Mouse (Mus musculus) hindbrain, embryonic 16.5 days (tissue): ENCODE measurements around the gene Them7. TPM values are rescaled to one million over a fixed set of nuclear protein-coding genes. Genes with fewer than 3 reads are reported as not detected.

Experiments
- ATAC-seq: fragments of 200-750 bp; cut with Nextera tagmentation; 2 replicates; pipeline ENCODE4 v1.8.0; 2017; ENCODE audit warnings: moderate TSS enrichment, moderate library complexity
- H3K27ac ChIP-seq: fragments of 300-500 bp; sonication (generic); 2 replicates; pipeline ENCODE4 v1.5.1; 2014; ENCODE audit warnings: low read depth, mild to moderate bottlenecking, control low read depth, low read length, moderate library complexity
- H3K27me3 ChIP-seq: fragments of 300-500 bp; sonication (generic); replicated peaks from 2 replicates; pipeline ENCODE4 v1.6.1; 2014; ENCODE audit warnings: low read length; ENCODE audit not compliant: control insufficient read depth, insufficient read depth
- H3K36me3 ChIP-seq: fragments of 300-500 bp; sonication (generic); 2 replicates; pipeline ENCODE4 v1.6.1; 2014; ENCODE audit warnings: mild to moderate bottlenecking, low read length, moderate library complexity, mixed read lengths; ENCODE audit not compliant: control insufficient read depth, insufficient read depth
- H3K4me1 ChIP-seq: fragments of 300-500 bp; sonication (generic); 2 replicates; pipeline ENCODE4 v1.6.1; 2014; ENCODE audit warnings: low read depth, low read length; ENCODE audit not compliant: control insufficient read depth, insufficient read depth
- H3K4me2 ChIP-seq: fragments of 300-500 bp; sonication (generic); 2 replicates; pipeline ENCODE4 v1.6.1; 2014; ENCODE audit warnings: mild to moderate bottlenecking, low read length, control low read depth, moderate library complexity
- H3K4me3 ChIP-seq: fragments of 300-500 bp; sonication (generic); 2 replicates; pipeline ENCODE4 v1.5.1; 2014; ENCODE audit warnings: mild to moderate bottlenecking, low read length, control low read depth, moderate library complexity
- H3K9ac ChIP-seq: fragments of 300-500 bp; sonication (generic); 2 replicates; pipeline ENCODE4 v1.6.1; 2014; ENCODE audit warnings: low read depth, mild to moderate bottlenecking, control low read depth, low read length, moderate library complexity
- H3K9me3 ChIP-seq: fragments of 300-500 bp; sonication (generic); 2 replicates; pipeline ENCODE4 v1.6.1; 2014; ENCODE audit warnings: mild to moderate bottlenecking, low read length, moderate library complexity; ENCODE audit not compliant: control insufficient read depth
- WGBS: fragments of 180-500 bp; shearing (Covaris S2); extraction: QIAGEN DNeasy Blood & Tissue Kit; methylation state at CpG from one replicate; pipeline ENCODE4 v1.1.7; 2014; 5-methylcytosine and 5-hydroxymethylcytosine counted together
- polyA plus RNA-seq: library from polyadenylated mRNA; unstranded; fragments of >200 nt; fragmentation: Nextera tagmentation; extraction: Ambion mirVana; gene quantifications from 2 replicates; pipeline ENCODE4 v1.2.1, GENCODE M21; 2015

Gene Them7
- polyA plus RNA-seq, 1 experiment from 2014 or later = 0.15 TPM

DNA sequence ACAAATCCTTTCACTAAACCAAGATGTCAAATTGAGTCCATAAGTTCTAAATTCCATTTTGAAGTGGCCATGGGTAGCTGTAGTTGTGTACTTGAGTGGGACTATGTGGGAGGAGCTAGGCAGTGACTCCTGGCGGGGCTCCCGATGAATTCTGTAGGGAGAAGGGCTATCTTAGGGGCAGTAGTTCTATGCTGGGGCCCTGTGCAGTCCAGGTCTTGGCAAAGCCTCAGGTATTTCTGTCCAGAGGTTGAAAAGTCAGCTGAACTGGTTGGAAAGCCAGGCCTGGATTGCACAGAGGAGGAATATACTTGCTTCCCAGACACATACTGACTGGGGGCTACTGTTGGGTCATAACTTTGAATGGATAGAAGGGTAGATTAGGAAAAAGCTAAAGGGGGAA is 4.3 kb downstream of the Them7 start:
- no peak overlapping the region for H3K4me3 ChIP-seq
- H3K27ac ChIP-seq = no peak overlapping the region
- no peak overlapping the region for H3K9ac ChIP-seq
- no peaks in the 10 kb centered on the region for H3K9me3 ChIP-seq
- H3K36me3 ChIP-seq = no peaks in the 10 kb centered on the region
- H3K27me3 ChIP-seq = peaks cover 5% of the 10 kb centered on the region; the same call in 1 of the 2 replicates
- no peak overlapping the region for H3K4me2 ChIP-seq
- ATAC-seq = no peak
- peaks cover 6% of the 10 kb centered on the region; the same call in 1 of the 2 replicates for H3K4me1 ChIP-seq
- 77% methylated on average over 2 of the region's 2 CpGs for WGBS

DNA sequence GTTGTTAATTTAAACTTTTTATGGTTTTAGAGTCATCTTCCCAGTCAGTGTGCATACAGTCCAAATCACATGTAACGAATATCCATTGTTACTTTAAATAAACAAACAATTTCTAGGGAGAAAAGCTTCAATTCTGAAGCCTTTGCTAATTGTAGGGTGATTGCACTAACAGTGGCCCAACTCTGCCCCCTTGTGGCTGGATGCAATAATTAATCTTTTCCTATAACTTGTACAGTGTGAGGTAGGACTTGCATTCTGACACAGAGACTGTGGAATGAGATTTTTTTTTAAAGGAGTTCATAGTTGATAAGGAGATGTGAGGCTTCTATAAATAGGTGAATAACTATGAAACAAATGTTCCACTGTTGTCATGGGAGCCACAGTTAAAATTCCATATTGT is 6.2 kb downstream of the Them7 start:
- Histone ChIP-seq H3K9ac (no peak overlapping the region), H3K4me2 (no peak overlapping the region), H3K27me3 (peaks cover 3% of the 10 kb centered on the region; the same call in 1 of the 2 replicates), H3K4me3 (no peak overlapping the region), H3K4me1 (no peaks in the 10 kb centered on the region), H3K9me3 (no peaks in the 10 kb centered on the region), H3K27ac (no peak overlapping the region), H3K36me3 (no peaks in the 10 kb centered on the region)
- WGBS = 2% methylated on average over 1 of the region's 1 CpGs
- peak; percentile 86 for ATAC-seq

DNA sequence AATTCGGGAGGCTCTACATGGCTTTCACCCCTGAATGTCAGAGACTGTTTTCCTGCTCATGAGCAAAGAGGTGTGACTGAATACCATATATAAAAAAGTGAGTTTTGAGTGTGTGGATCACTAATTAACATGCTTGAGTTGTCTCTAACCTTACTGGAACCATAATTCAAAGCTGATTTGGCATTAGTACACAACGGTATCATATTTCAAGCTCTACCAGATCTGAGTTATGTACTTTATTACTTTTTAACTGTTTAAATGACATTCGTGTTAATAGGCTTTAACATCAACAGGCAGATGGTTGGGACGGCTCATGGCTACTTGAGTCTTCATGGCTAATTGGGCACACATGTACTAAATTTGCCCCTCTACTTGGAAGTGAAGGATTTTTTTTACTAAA is 8.3 kb downstream of the Them7 start:
- ATAC-seq = no peak
- no peak overlapping the region for H3K4me2 ChIP-seq
- H3K27me3 ChIP-seq = 0 out of 2 replicates have a peak, but pooled peaks cover 3% of the 10 kb centered on the region
- 70% methylated on average over 4 of the region's 4 CpGs for WGBS
- H3K4me1 ChIP-seq = no peaks in the 10 kb centered on the region
- H3K36me3 ChIP-seq = no peaks in the 10 kb centered on the region
- no peak overlapping the region for H3K9ac ChIP-seq
- H3K27ac ChIP-seq = no peak overlapping the region
- H3K9me3 ChIP-seq = no peaks in the 10 kb centered on the region
- no peak overlapping the region for H3K4me3 ChIP-seq

DNA sequence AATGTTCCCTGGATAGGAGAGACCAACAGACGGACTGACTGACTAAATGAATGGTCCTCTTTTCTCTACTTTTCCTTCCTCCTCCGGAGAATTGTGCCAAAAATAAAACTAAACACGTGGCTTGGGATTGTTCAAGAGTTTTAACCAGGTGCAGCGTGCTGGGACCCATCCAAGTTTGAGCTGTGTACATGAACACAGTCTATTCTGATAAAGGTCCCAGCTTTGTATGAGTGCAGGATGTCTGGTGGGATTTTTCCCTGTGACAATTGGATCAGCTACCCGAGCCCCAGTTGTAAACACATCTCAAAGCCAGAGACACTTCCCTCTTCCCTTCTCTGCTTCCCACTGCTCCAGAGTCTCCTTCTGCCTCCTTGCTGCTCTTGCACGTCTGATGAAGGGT is 10.2 kb downstream of the Them7 start:
- WGBS = 75% methylated on average over 6 of the region's 6 CpGs
- Histone ChIP-seq H3K4me1 (no peaks in the 10 kb centered on the region), H3K4me3 (no peak overlapping the region)

DNA sequence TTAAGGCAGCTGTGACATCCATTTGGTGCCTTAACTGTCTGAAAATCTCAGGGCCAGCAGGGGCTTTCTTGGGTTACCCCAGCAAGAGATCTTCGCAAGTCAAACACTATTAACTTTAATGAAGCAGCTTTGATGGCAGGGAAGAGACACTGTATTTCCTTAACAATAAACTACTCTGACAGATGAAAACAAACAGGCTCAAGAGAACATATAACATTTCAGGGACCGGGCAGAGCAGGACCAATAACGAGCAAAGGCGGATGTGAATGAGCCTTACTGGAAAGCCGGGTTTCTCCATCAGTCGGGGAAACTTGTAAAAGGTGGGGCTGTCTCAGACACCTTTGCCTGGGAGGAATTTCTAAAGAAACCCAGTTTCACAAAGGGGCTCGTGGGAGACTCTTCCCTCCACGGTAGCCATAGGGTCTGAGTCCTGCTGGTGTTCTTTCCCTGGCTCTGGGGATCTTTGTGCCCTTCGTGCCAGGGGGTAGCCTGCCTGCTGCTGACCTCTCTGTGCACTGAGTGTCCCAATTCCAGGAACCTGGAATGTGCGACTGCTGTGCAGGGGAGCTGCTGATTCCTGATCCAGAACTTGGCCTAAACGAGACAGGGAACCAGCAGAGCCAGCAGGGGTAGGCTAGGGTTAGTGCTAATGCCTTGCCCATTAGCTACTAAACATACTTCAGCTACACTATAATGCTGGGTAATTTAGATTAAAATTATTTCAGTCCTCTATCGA is 11.4 kb downstream of the Them7 start:
- no peaks in the 10 kb centered on the region for H3K9me3 ChIP-seq
- H3K36me3 ChIP-seq = no peaks in the 10 kb centered on the region
- H3K9ac ChIP-seq = no peak overlapping the region
- H3K27me3 ChIP-seq = 0 out of 2 replicates have a peak, but pooled peaks cover 3% of the 10 kb centered on the region
- H3K4me1 ChIP-seq = no peaks in the 10 kb centered on the region
- no peak for ATAC-seq
- WGBS = 48% methylated on average over 12 of the region's 12 CpGs
- no peak overlapping the region for H3K27ac ChIP-seq
- H3K4me2 ChIP-seq = no peak overlapping the region
- H3K4me3 ChIP-seq = no peak overlapping the region

More for the DNA sequence above, 10.2 kb downstream of the Them7 start:
- no peak for ATAC-seq
- Histone ChIP-seq H3K9ac (no peak overlapping the region), H3K36me3 (no peaks in the 10 kb centered on the region), H3K9me3 (no peaks in the 10 kb centered on the region), H3K4me2 (no peak overlapping the region), H3K27me3 (0 out of 2 replicates have a peak, but pooled peaks cover 3% of the 10 kb centered on the region), H3K27ac (no peak overlapping the region)

DNA sequence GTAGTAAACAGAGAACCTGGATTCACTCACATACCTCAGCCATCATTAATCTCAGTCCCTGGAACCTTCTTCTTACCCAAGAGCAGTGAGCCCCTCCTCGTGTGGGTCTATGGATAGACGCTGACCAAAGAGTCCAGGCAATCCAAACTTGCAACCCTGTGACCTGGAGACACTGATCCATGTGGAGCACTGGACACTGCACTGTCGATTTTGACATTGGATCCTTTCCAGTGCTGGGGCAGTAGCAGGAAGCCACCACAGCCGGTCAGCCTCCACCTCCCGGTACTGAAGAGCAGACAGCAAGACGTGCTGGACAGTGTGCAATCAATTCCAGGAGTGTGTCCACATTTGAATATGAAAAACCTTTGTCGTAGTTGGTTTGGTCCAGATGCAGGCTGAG is 13.3 kb downstream of the Them7 start:
- H3K36me3 ChIP-seq = no peaks in the 10 kb centered on the region
- no peaks in the 10 kb centered on the region for H3K4me1 ChIP-seq
- H3K4me3 ChIP-seq = no peak overlapping the region
- ATAC-seq = no peak
- WGBS = 53% methylated on average over 7 of the region's 7 CpGs
- no peak overlapping the region for H3K27ac ChIP-seq
- no peak overlapping the region for H3K9ac ChIP-seq
- no peak overlapping the region for H3K4me2 ChIP-seq
- no peaks in the 10 kb centered on the region for H3K9me3 ChIP-seq
- no peaks in the 10 kb centered on the region for H3K27me3 ChIP-seq

DNA sequence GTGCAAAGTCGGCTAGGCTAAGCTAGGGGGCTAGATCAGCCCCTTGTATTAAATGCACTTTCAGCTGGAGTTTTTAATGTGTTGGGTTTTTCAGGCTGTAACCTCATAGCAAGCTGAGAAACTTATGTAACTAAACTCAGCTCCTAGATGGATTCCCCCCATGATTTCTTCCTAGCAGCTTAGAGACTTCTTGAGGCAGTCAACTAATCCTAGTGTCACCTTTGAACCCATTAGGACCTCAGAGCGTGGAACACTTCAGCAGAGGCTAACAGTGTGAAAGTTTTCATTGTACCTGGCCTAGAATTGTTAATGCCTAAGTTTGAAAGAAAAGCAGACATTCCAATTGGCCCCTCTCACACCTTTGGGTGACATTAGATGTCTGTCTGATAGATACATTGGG is 13.7 kb downstream of the Them7 start:
- 78% methylated on average over 2 of the region's 2 CpGs for WGBS
- ATAC-seq = no peak
- Histone ChIP-seq H3K9me3 (no peaks in the 10 kb centered on the region), H3K4me3 (no peak overlapping the region), H3K4me2 (no peak overlapping the region), H3K4me1 (no peaks in the 10 kb centered on the region), H3K27me3 (no peaks in the 10 kb centered on the region), H3K27ac (no peak overlapping the region), H3K36me3 (no peaks in the 10 kb centered on the region), H3K9ac (no peak overlapping the region)

DNA sequence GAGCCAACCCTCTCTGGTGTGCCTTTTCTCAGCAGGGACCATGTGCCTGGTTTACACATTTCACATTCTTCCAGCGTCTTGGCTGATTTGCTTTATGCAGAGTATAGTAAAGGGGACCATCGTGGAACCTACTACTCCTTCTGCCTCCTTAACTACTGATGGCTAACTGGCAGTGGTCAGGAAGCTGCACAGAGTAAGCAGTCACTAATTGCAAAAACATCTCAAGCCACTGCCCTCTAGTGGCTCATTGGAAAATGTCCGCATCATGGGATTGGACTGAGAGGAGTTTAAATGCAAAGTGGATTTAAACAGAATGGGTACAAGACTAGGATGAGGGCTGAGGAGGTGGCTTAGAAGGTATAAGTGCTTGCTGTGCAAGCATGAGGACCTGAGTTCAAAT is 14.7 kb downstream of the Them7 start:
- Histone ChIP-seq H3K4me1 (no peaks in the 10 kb centered on the region), H3K4me3 (no peak overlapping the region), H3K27ac (no peak overlapping the region), H3K27me3 (no peaks in the 10 kb centered on the region), H3K9ac (no peak overlapping the region), H3K36me3 (no peaks in the 10 kb centered on the region), H3K4me2 (no peak overlapping the region), H3K9me3 (no peaks in the 10 kb centered on the region)
- WGBS = 22% methylated on average over 3 of the region's 3 CpGs
- ATAC-seq = peak; percentile 58

DNA sequence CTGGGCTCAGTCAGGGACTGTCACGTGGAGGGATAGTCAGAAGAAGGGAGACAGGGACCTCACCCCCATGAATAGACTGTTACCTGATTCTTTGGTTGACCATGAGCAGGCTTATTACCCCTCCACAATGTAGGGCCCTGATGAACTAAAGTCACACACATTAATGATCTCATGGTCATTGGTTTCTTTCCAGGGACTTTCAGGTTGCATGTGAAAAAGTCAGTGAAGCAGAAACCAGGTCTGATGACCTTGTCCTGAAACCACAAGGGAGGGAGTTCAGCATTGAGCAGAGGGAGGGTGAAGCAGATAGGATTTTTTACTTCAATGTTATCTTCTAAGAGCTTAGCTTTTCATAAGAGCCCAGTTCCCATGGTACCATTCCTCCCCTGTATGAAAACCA is 16.5 kb downstream of the Them7 start:
- Histone ChIP-seq H3K27me3 (no peaks in the 10 kb centered on the region), H3K4me3 (no peak overlapping the region), H3K36me3 (no peaks in the 10 kb centered on the region), H3K27ac (no peak overlapping the region), H3K4me2 (no peak overlapping the region), H3K4me1 (no peaks in the 10 kb centered on the region), H3K9ac (no peak overlapping the region), H3K9me3 (no peaks in the 10 kb centered on the region)
- ATAC-seq = no peak
- 73% methylated on average over 1 of the region's 1 CpGs for WGBS
